Mouse (Mus musculus) forebrain, embryonic 11.5 days (tissue): ENCODE data around the gene Calml4. TPM values are rescaled to one million over a fixed set of nuclear protein-coding genes. Genes with fewer than 3 reads are reported as not detected.

Source experiments
- ATAC-seq: fragments of 200-750 bp; cut with Nextera tagmentation; replicated peaks from 2 replicates; pipeline ENCODE4 v1.8.0; 2017; ENCODE audit warnings: moderate TSS enrichment; ENCODE audit not compliant: low FRiP score
- DNase-seq: peaks from one replicate; pipeline ENCODE4 v3.0.0-alpha.2; 2017; ENCODE audit warnings: low spot score
- H3K27ac ChIP-seq: fragments of 300-500 bp; sonication (generic); 2 replicates; pipeline ENCODE4 v1.5.1; 2014; ENCODE audit warnings: low read depth, low read length
- H3K27me3 ChIP-seq: fragments of 300-500 bp; sonication (generic); 2 replicates; pipeline ENCODE4 v1.6.1; 2014; ENCODE audit warnings: mild to moderate bottlenecking, low read length, mixed read lengths; ENCODE audit not compliant: control insufficient read depth, insufficient read depth
- H3K36me3 ChIP-seq: fragments of 300-500 bp; sonication (generic); 2 replicates; pipeline ENCODE4 v1.6.1; 2014; ENCODE audit warnings: mild to moderate bottlenecking, low read length, moderate library complexity, mixed read lengths; ENCODE audit not compliant: control insufficient read depth, insufficient read depth
- H3K4me1 ChIP-seq: fragments of 300-500 bp; sonication (generic); replicated peaks from 2 replicates; pipeline ENCODE4 v1.6.1; 2014; ENCODE audit warnings: low read length, mixed read lengths; ENCODE audit not compliant: control insufficient read depth, insufficient read depth
- H3K4me2 ChIP-seq: fragments of 300-500 bp; sonication (generic); 2 replicates; pipeline ENCODE4 v1.6.1; 2014; ENCODE audit warnings: low read depth, mild to moderate bottlenecking, low read length, moderate library complexity, mixed read lengths; ENCODE audit not compliant: severe bottlenecking
- H3K4me3 ChIP-seq: fragments of 300-500 bp; sonication (generic); 2 replicates; pipeline ENCODE4 v1.5.1; 2014; ENCODE audit warnings: low read depth, low read length
- H3K9ac ChIP-seq: fragments of 300-500 bp; sonication (generic); 2 replicates; pipeline ENCODE4 v1.6.1; 2014; ENCODE audit warnings: low read length
- H3K9me3 ChIP-seq: fragments of 300-500 bp; sonication (generic); 2 replicates; pipeline ENCODE4 v1.6.1; 2016; ENCODE audit warnings: low read length, mixed read lengths; ENCODE audit not compliant: control insufficient read depth
- WGBS: fragments of 180-500 bp; shearing (Covaris S2); extraction: QIAGEN DNeasy Blood & Tissue Kit; methylation state at CpG from one replicate; pipeline ENCODE4 v1.1.7; 2014; 5-methylcytosine and 5-hydroxymethylcytosine counted together
- polyA plus RNA-seq: library from polyadenylated mRNA; unstranded; fragments of >200 nt; fragmentation: Nextera tagmentation; extraction: Ambion mirVana; gene quantifications from 2 replicates; pipeline ENCODE4 v1.2.1, GENCODE M21; 2014

The Calml4 gene
- polyA plus RNA-seq, 1 experiment from 2014 or later, result 0.48 TPM

- Histone ChIP-seq H3K27ac (peak overlapping the region; percentile 60), H3K4me1 (peaks cover 8% of the 10 kb centered on the region; the same call in 1 of the 2 replicates), H3K9ac (peak overlapping the region; percentile 79), H3K4me3 (peak overlapping the region; percentile 47), H3K4me2 (peak overlapping the region; percentile 65), H3K27me3 (no peaks in the 10 kb centered on the region), H3K36me3 (no peaks in the 10 kb centered on the region), H3K9me3 (no peaks in the 10 kb centered on the region)
- DNase-seq, result peak; percentile 65
- 22% methylated on average over 14 of the region's 14 CpGs for WGBS
- ATAC-seq, result no peak
Measured at GRCm38 (mm10) chr9:62839172-62839770, 18.6 kb upstream of the Calml4 start.

- H3K9ac ChIP-seq, result no peak overlapping the region
- 73% methylated on average over 10 of the region's 10 CpGs for WGBS
- H3K4me3 ChIP-seq, result no peak overlapping the region
- H3K27ac ChIP-seq, result no peak overlapping the region
- H3K9me3 ChIP-seq, result no peaks in the 10 kb centered on the region
- no peak overlapping the region for H3K4me2 ChIP-seq
- H3K36me3 ChIP-seq, result no peaks in the 10 kb centered on the region
- DNase-seq (no peak), ATAC-seq (no peak)
- H3K4me1 ChIP-seq, result peaks cover 8% of the 10 kb centered on the region; the same call in 1 of the 2 replicates
- H3K27me3 ChIP-seq, result no peaks in the 10 kb centered on the region
Measured at GRCm38 (mm10) chr9:62843356-62844024, 14.4 kb upstream of the Calml4 start.

- DNase-seq (no peak), ATAC-seq (no peak)
- no peaks in the 10 kb centered on the region for H3K27me3 ChIP-seq
- no peak overlapping the region for H3K4me3 ChIP-seq
- H3K9me3 ChIP-seq, result no peaks in the 10 kb centered on the region
- no peak overlapping the region for H3K4me2 ChIP-seq
- no peaks in the 10 kb centered on the region for H3K36me3 ChIP-seq
- H3K9ac ChIP-seq, result no peak overlapping the region
- H3K27ac ChIP-seq, result no peak overlapping the region
- WGBS, result 93% methylated on average over 5 of the region's 5 CpGs
- peaks cover 4% of the 10 kb centered on the region; the same call in 1 of the 2 replicates for H3K4me1 ChIP-seq
Measured at GRCm38 (mm10) chr9:62844461-62844860, 13.4 kb upstream of the Calml4 start.

- no peaks in the 10 kb centered on the region for H3K27me3 ChIP-seq
- no peak overlapping the region for H3K4me3 ChIP-seq
- 7% methylated on average over 3 of the region's 3 CpGs for WGBS
- H3K36me3 ChIP-seq, result no peaks in the 10 kb centered on the region
- ATAC-seq (no peak; the same call in 1 of the 2 replicates), DNase-seq (peak; percentile 93)
- no peaks in the 10 kb centered on the region for H3K9me3 ChIP-seq
- H3K27ac ChIP-seq, result no peak overlapping the region
- no peak overlapping the region for H3K9ac ChIP-seq
- H3K4me2 ChIP-seq, result no peak overlapping the region
- no peaks in the 10 kb centered on the region for H3K4me1 ChIP-seq
Measured at GRCm38 (mm10) chr9:62847694-62848093, 10.2 kb upstream of the Calml4 start.

- no peak for DNase-seq
- Histone ChIP-seq H3K27me3 (no peaks in the 10 kb centered on the region), H3K36me3 (no peaks in the 10 kb centered on the region), H3K27ac (no peak overlapping the region), H3K9me3 (no peaks in the 10 kb centered on the region), H3K4me2 (no peak overlapping the region), H3K9ac (no peak overlapping the region), H3K4me3 (no peak overlapping the region), H3K4me1 (no peaks in the 10 kb centered on the region)
- ATAC-seq, result no peak
- WGBS, result 85% methylated on average over 3 of the region's 3 CpGs
Measured at GRCm38 (mm10) chr9:62848641-62849040, 9.2 kb upstream of the Calml4 start.

GRCm38 (mm10) chr9:62851571-62851970, 6.3 kb upstream of the Calml4 start:
- no peak overlapping the region for H3K4me3 ChIP-seq
- H3K4me1 ChIP-seq, result no peaks in the 10 kb centered on the region
- no peak overlapping the region for H3K4me2 ChIP-seq
- no peak overlapping the region for H3K9ac ChIP-seq
- ATAC-seq (no peak), DNase-seq (no peak)
- no peaks in the 10 kb centered on the region for H3K27me3 ChIP-seq
- no peaks in the 10 kb centered on the region for H3K9me3 ChIP-seq
- H3K27ac ChIP-seq, result no peak overlapping the region
- 73% methylated on average over 2 of the region's 2 CpGs for WGBS
- H3K36me3 ChIP-seq, result no peaks in the 10 kb centered on the region

- no peak overlapping the region for H3K9ac ChIP-seq
- no peak overlapping the region for H3K4me3 ChIP-seq
- ATAC-seq, result no peak
- H3K27me3 ChIP-seq, result no peaks in the 10 kb centered on the region
- no peak overlapping the region for H3K4me2 ChIP-seq
- H3K27ac ChIP-seq, result no peak overlapping the region
- DNase-seq, result no peak
- H3K9me3 ChIP-seq, result no peaks in the 10 kb centered on the region
- H3K4me1 ChIP-seq, result peaks cover 6% of the 10 kb centered on the region; the same call in 1 of the 2 replicates
- 73% methylated on average over 4 of the region's 4 CpGs for WGBS
- no peaks in the 10 kb centered on the region for H3K36me3 ChIP-seq
Measured at GRCm38 (mm10) chr9:62854483-62854882, 3.4 kb upstream of the Calml4 start.

GRCm38 (mm10) chr9:62857216-62857615, 664 bp upstream of the Calml4 start:
- Histone ChIP-seq H3K9ac (no peak overlapping the region), H3K9me3 (no peaks in the 10 kb centered on the region), H3K4me1 (peaks cover 6% of the 10 kb centered on the region; the same call in 1 of the 2 replicates), H3K27me3 (no peaks in the 10 kb centered on the region), H3K27ac (no peak overlapping the region), H3K4me2 (no peak overlapping the region), H3K36me3 (no peaks in the 10 kb centered on the region), H3K4me3 (no peak overlapping the region)
- WGBS, result 85% methylated on average over 9 of the region's 9 CpGs
- DNase-seq, result no peak
- no peak for ATAC-seq
